Mouse (Mus musculus) MEL (cell line): Measurements from ENCODE around the gene Fbxo6.

Experiments
- CTCF ChIP-seq, 3 experiments: IDR thresholded peaks in 2 of 3; conservative IDR thresholded peaks in 1 of 3; 2 replicates each; pipeline ENCODE4 v1.5.1; 2011 to 2012; ENCODE audit warnings: low read length in 3 of 3, low read depth in 2 of 3, mild to moderate bottlenecking in 2 of 3, improper control_type of control experiment in 1 of 3, inconsistent platforms in 1 of 3, mixed read lengths in 1 of 3, moderate library complexity in 1 of 3; ENCODE audit not compliant: control insufficient read depth in 1 of 3, insufficient read depth in 1 of 3, poor library complexity in 1 of 3, severe bottlenecking in 1 of 3
- MYB ChIP-seq: IDR thresholded peaks from 2 replicates; pipeline ENCODE4 v1.6.1; 2011; ENCODE audit warnings: mild to moderate bottlenecking, low read depth, low read length, improper control_type of control experiment
- POLR2A ChIP-seq, 2 experiments: IDR thresholded peaks; 2 replicates each; pipeline ENCODE4 v1.6.1; 2011 to 2012; ENCODE audit warnings: low read length in 2 of 2, mild to moderate bottlenecking in 2 of 2, control low read depth in 1 of 2, improper control_type of control experiment in 1 of 2, low read depth in 1 of 2, moderate library complexity in 1 of 2; ENCODE audit not compliant: control insufficient read depth in 1 of 2, insufficient read depth in 1 of 2, poor library complexity in 1 of 2
- RAD21 ChIP-seq: IDR thresholded peaks from 2 replicates; pipeline ENCODE4 v1.6.1; 2011; ENCODE audit warnings: mild to moderate bottlenecking, low read depth, low read length, improper control_type of control experiment
- SMC3 ChIP-seq: IDR thresholded peaks from 2 replicates; pipeline ENCODE4 v1.6.1; 2011; ENCODE audit warnings: low read depth, low read length, improper control_type of control experiment
- TAL1 ChIP-seq: IDR thresholded peaks from 2 replicates; pipeline ENCODE4 v1.6.1; 2012; ENCODE audit warnings: mild to moderate bottlenecking, inconsistent platforms, low read length, moderate library complexity, mixed read lengths
- TCF12 ChIP-seq: IDR thresholded peaks from 2 replicates; pipeline ENCODE4 v1.6.1; 2014; ENCODE audit warnings: low read depth, mild to moderate bottlenecking, inconsistent platforms, low read length, improper control_type of control experiment, moderate library complexity
- ZMIZ1 ChIP-seq: IDR thresholded peaks from 2 replicates; pipeline ENCODE4 v1.6.1; 2012; ENCODE audit warnings: low read depth, mild to moderate bottlenecking, inconsistent platforms, low read length, improper control_type of control experiment, moderate library complexity

GRCm38 (mm10) chr4:148139767-148140097 lies 12.2 kb downstream of the Fbxo6 start:
- TF ChIP-seq SMC3 (no peak), CTCF (IDR thresholded peaks at IDR 0.05 in 2 of 3, conservative IDR thresholded peaks at IDR 0.05 in 1 of 3; ENCODE audit: control insufficient read depth in 1 of 3, insufficient read depth in 1 of 3, low read depth in 2 of 3, low read length in 3 of 3, poor library complexity in 1 of 3, severe bottlenecking in 1 of 3) (no peak), TAL1 (no peak), RAD21 (no peak), ZMIZ1 (no peak), MYB (no peak), TCF12 (no peak), POLR2A (IDR thresholded peaks at IDR 0.05; ENCODE audit: control insufficient read depth in 1 of 2, insufficient read depth in 1 of 2, low read depth in 1 of 2, low read length in 2 of 2, poor library complexity in 1 of 2) (no peak)
